Mouse (Mus musculus): ENCODE results near the gene Olfr1315-ps1. TPM values are rescaled to one million over a fixed set of nuclear protein-coding genes. Genes with fewer than 3 reads are reported as not detected.

Gene Olfr1315-ps1
- not detected in 2 replicates for polyA plus RNA-seq (2012; rRNA removed; ENCODE audit: low replicate concordance)

GRCm38 (mm10) chr2:112115340-112115739 is at the start of gene Olfr1315-ps1:
Olfr1315-ps1 (minus strand) TSS chr2:112115440.

GRCm38 (mm10) chr2:112153898-112154297 is 38.7 kb upstream of the Olfr1315-ps1 start, which contains the start of gene Olfr1318:
Olfr1318 (plus strand) TSS chr2:112154198.

GRCm38 (mm10) chr2:112140029-112140428 is 24.8 kb upstream of the Olfr1315-ps1 start, which contains the start of gene Olfr1317:
Olfr1317 (plus strand) TSS chr2:112140329.

GRCm38 (mm10) chr2:112134877-112135276 is 19.6 kb upstream of the Olfr1315-ps1 start, which contains the start of gene Olfr1316:
Olfr1316 (minus strand) TSS chr2:112134977.

GRCm38 (mm10) chr2:112096681-112097080 is 18.6 kb downstream of the Olfr1315-ps1 start, which contains the start of gene Olfr1314:
Olfr1314 (minus strand) TSS chr2:112096781.

GRCm38 (mm10) chr2:112077743-112078142 is 37.5 kb downstream of the Olfr1315-ps1 start, which contains the start of gene Olfr1313:
Olfr1313 (minus strand) TSS chr2:112077843.

Other genes with a start within 250 kb of the Olfr1315-ps1 start
- not detected in 2 replicates for gene Olfr1305, start 238.3 kb downstream of the Olfr1315-ps1 start, polyA plus RNA-seq (2012; rRNA removed; ENCODE audit: low replicate concordance)
- not detected in 2 replicates for gene Olfr1306, start 199.2 kb downstream of the Olfr1315-ps1 start, polyA plus RNA-seq (2012; rRNA removed; ENCODE audit: low replicate concordance)
- gene Olfr1307, start 166.0 kb downstream of the Olfr1315-ps1 start, polyA plus RNA-seq (2012; rRNA removed; ENCODE audit: low replicate concordance), result not detected in 2 replicates
- gene Olfr1308, start 150.5 kb downstream of the Olfr1315-ps1 start, polyA plus RNA-seq (2012; rRNA removed; ENCODE audit: low replicate concordance), result not detected in 2 replicates
- gene Olfr1309, start 125.2 kb downstream of the Olfr1315-ps1 start, polyA plus RNA-seq (2012; rRNA removed; ENCODE audit: low replicate concordance), result not detected in 2 replicates
- not detected in 2 replicates for gene Olfr1310, start 102.7 kb downstream of the Olfr1315-ps1 start, polyA plus RNA-seq (2012; rRNA removed; ENCODE audit: low replicate concordance)
- gene Olfr1311, start 91.0 kb downstream of the Olfr1315-ps1 start, polyA plus RNA-seq (2012; rRNA removed; ENCODE audit: low replicate concordance), result not detected in 2 replicates
- not detected in 2 replicates for gene Olfr1312, start 65.2 kb downstream of the Olfr1315-ps1 start, polyA plus RNA-seq (2012; rRNA removed; ENCODE audit: low replicate concordance)
- gene Olfr1313, start 37.6 kb downstream of the Olfr1315-ps1 start, polyA plus RNA-seq (2012; rRNA removed; ENCODE audit: low replicate concordance), result not detected in 2 replicates
- gene Olfr1314, start 18.7 kb downstream of the Olfr1315-ps1 start, polyA plus RNA-seq (2012; rRNA removed; ENCODE audit: low replicate concordance), result not detected in 2 replicates
- gene Olfr1316, start 19.5 kb upstream of the Olfr1315-ps1 start, polyA plus RNA-seq (2012; rRNA removed; ENCODE audit: low replicate concordance), result not detected in 2 replicates
- not detected in 2 replicates for gene Olfr1317, start 24.9 kb upstream of the Olfr1315-ps1 start, polyA plus RNA-seq (2012; rRNA removed; ENCODE audit: low replicate concordance)
- gene Olfr1318, start 38.8 kb upstream of the Olfr1315-ps1 start, polyA plus RNA-seq (2012; rRNA removed; ENCODE audit: low replicate concordance), result not detected in 2 replicates
- 17.8 and 45.7 TPM in 2 replicates for gene Lpcat4, start 124.0 kb upstream of the Olfr1315-ps1 start, polyA plus RNA-seq (2012; rRNA removed; ENCODE audit: low replicate concordance)
- gene Nutm1, start 143.9 kb upstream of the Olfr1315-ps1 start, polyA plus RNA-seq (2012; rRNA removed; ENCODE audit: low replicate concordance), result not detected in 2 replicates
- 121 and 144 TPM in 2 replicates for gene Nop10, start 146.5 kb upstream of the Olfr1315-ps1 start, polyA plus RNA-seq (2012; rRNA removed; ENCODE audit: low replicate concordance)
- gene Slc12a6, start 150.4 kb upstream of the Olfr1315-ps1 start, polyA plus RNA-seq (2012; rRNA removed; ENCODE audit: low replicate concordance), result 26.2 and 32.0 TPM in 2 replicates
- gene Gm21985, start 150.9 kb upstream of the Olfr1315-ps1 start, polyA plus RNA-seq (2012; rRNA removed; ENCODE audit: low replicate concordance), result not detected in 2 replicates

Data from subcutaneous adipose tissue, adult 2 months (tissue).